Mouse (Mus musculus) T-helper 1 cell (primary cell): ENCODE measurements around the gene Galnt16.

Experiments
- in situ Hi-C: fragments of 300-600 bp; cut with MboI, MseI; formaldehyde crosslinking; loops from one replicate; pipeline ENCODE4 v1.15.1; 2025; ENCODE audit warnings: high pct_unique_total_duplicates

Galnt16 gene

DNA sequence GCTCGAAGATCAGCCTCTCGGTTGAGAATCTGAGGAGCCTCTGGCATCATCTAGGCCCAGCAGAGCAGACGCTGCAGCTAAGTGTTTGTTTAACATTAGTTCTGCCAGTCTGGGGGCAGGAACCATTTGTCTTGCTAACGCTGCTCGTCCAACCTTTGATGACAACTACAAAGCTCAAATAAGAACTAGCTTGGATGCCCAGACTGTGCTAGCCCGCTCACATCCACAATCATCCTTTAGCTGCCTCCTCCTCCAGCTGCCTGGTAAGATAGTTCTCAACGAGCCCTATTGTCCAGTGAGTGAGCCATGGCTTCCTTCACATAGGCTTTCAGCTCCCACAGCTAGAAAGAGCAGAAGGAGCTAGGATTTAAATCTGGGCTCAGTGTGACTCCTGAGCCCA lies 80.2 kb downstream of the Galnt16 start:
- in situ Hi-C loops = no loop called here

- in situ Hi-C loops = no loop called here
Observed at GRCm38 (mm10) chr12:80598756-80599155, 80.7 kb downstream of the Galnt16 start.

DNA sequence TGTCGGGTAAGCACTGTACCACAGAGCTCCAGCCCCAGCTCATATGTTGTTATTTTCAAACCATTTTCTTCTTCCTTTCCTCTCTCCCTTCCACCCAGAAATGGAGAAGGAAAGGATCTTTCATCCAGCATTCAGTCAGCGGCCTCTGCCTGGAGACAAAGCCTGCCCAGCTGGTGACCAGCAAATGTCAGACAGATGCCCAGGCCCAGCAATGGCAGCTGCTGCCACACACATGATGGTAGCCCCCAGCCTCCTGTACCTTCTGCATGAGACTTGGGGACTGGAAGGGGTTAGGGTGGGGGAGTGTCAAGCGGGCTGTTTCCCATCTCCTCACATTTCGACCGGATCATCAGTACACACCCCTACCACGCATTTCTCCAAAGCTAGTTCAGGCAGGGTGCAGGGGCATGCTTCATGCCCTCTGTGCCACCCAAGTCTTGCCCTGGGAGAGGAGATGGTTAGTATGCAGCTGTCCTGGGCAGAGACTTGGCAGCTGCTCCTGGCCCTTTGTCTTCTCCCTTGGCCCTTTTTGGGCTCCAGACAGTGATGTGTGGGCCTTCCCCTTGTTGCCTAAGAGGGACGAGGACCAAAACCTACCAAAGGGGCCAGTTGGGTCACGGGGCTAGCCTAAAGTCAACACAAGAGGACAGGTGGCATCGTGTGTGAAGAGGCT lies 83.7 kb downstream of the Galnt16 start:
- in situ Hi-C loops = no loop called here

GRCm38 (mm10) chr12:80602432-80602831 lies 84.4 kb downstream of the Galnt16 start:
- in situ Hi-C loops = no loop called here

GRCm38 (mm10) chr12:80603566-80603965 lies 85.5 kb downstream of the Galnt16 start:
- in situ Hi-C loops = no loop called here

DNA sequence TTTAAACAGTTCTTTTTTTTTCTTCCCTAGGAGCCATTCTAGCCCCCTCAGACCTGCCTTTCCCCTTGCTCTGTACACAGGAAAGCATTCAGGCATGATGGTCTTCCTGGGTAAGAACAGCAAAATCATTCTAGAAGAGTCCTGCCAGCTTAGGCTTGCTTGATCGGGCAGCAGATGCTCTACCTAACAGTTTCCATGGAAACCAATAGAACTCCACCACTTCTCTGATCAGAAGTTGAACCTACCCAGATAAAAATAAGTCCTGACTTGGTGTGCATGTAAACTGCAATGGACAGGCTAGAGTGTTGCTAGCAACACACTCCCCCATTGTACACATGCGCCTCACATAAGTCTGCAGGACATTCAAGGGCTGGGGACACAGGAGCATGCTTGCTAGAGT lies 86.1 kb downstream of the Galnt16 start:
- in situ Hi-C loops = no loop called here

DNA sequence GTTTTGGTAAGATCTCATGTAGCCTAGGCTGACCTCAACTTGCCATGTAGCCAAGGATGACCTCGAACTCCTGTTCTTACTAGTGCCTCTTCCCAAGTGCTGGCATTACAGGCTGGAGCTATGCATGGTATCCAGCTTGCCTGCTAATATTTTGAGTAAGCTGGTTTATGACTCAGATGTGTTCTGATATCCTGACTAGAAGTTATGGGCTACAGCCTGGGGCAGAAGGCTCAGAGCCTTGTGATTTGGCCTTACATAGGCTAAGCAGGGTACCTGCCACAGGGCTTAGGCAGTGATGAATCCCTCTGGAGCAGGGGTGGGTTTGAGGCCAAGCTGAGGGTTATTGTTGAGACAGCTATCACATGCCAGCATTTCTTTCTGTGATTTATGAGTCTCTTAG lies 90.5 kb downstream of the Galnt16 start:
- in situ Hi-C loops = no loop called here

DNA sequence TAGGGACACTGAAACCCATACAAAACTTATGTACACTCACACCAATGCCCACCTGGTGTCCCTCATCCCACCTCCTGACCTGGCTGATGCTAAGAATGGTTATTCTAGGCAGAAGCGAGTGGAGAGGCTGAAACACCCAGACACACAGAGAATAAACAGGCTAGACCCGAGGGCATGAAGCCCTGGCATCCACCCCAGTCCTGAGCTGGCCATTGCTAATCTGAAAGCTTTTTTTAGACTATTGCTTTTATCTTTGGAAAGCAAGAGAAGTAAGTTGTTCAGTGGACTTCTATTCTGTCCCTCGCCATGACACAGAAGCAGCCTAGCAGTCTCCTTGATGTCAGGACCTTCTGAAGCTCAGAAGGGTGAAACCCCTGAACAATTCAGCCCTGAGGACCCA lies 91.9 kb downstream of the Galnt16 start:
- in situ Hi-C loops = no loop called here

- in situ Hi-C loops = no loop called here
Observed at GRCm38 (mm10) chr12:80612113-80612791, 94.2 kb downstream of the Galnt16 start.

- in situ Hi-C loops = no loop called here
Observed at GRCm38 (mm10) chr12:80615371-80616257, 97.5 kb downstream of the Galnt16 start.

DNA sequence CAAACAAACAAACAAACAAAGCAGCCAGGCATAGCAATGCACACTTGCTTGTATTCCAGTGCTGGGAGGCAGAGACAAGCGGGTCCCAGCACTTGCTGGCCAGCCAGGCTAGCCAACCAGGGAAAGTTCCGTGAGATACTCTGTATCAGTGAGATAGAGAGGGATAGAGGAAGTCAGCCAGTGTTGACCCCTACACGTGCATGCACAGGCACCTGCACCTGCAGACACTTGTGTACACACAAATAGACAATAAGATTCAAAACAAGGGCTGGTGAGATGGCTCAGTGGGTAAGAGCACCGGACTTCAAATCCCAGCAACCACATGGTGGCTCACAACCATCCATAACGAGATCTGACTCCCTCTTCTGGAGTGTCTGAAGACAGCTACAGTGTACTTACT lies 102.4 kb downstream of the Galnt16 start:
- in situ Hi-C loops = no loop called here

- in situ Hi-C loops = no loop called here
Observed at GRCm38 (mm10) chr12:80631790-80632189, 113.7 kb downstream of the Galnt16 start.

GRCm38 (mm10) chr12:80642725-80643692 lies 124.9 kb downstream of the Galnt16 start:
- in situ Hi-C loops = loop anchor here (10.0 kb wide), 2 partner anchors 478 to 952 kb away; partner anchors contain the start of gene Med6

- in situ Hi-C loops = loop anchor here (10.0 kb wide), 2 partner anchors 479 to 951 kb away; partner anchors contain the start of gene Med6
Observed at GRCm38 (mm10) chr12:80643693-80644505, 125.8 kb downstream of the Galnt16 start, which contains the start of the genes Slc39a9 and Erh. Gene Slc39a9, plus strand, starts transcription at chr12:80643883. Gene Erh, minus strand, starts transcription at chr12:80644341.

DNA sequence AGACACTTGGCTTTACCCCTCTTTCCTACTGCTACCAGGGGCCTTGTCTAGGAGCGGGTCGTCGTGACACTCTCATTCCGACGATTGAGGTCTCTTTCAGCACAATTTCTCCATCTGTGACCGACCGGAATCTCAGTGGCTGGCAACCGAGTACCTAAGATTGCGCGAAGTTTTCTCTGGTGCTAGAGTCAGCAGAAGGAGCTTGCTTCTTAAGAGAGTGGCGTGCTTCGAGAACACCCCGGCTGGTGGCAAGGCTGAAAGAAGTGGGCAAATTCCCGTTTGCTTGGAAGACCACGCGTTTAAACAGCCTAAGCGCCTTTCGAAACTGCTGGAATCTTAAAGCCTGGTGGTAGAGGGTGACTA lies 126.4 kb downstream of the Galnt16 start:
- in situ Hi-C loops = loop anchor here (10.0 kb wide), 2 partner anchors 480 to 950 kb away; partner anchors contain the start of gene Med6

GRCm38 (mm10) chr12:80646377-80646776 lies 128.3 kb downstream of the Galnt16 start:
- in situ Hi-C loops = loop anchor here (10.0 kb wide), 2 partner anchors 482 to 948 kb away; partner anchors contain the start of gene Med6

- in situ Hi-C loops = no loop called here
Observed at GRCm38 (mm10) chr12:80653951-80654658, 136.0 kb downstream of the Galnt16 start.

DNA sequence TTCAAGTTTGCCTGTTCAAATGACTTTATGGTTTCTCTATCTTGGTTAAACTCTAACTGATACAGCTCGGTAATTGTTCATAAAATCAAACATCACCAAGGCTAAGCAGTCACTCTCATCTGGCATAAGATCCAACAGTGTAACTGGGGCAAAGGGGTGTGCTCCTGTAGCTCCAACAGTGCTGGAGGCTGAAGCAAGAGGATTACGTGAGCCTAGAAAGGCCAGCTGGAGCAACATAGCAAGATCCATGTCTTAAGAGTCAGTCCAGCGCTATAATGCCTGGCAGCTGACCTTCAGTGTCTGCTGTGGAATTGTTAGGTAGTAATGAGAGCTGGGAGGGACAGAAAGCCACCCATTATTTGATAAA lies 136.6 kb downstream of the Galnt16 start:
- in situ Hi-C loops = no loop called here

- in situ Hi-C loops = no loop called here
Observed at GRCm38 (mm10) chr12:80658661-80659060, 140.6 kb downstream of the Galnt16 start.
